ENCODE assay signal across 8 mouse cellular contexts in genomic region chr16:92823381-92823862, GRCm38 (mm10). TPM values are rescaled to one million over a fixed set of nuclear protein-coding genes. Genes with fewer than 3 reads are reported as not detected.
DNase-seq lines count a peak whose midpoint lies in the region; ATAC-seq and TF ChIP-seq lines count a peak whose summit lies in the region.

No protein-coding gene starts in this region.

- 0 out of 2 replicates have a peak, but pooled peaks cover 3% of the 10 kb centered on the region for H3K4me1 ChIP-seq in lung, embryonic 14.5 days (ENCODE audit: insufficient read depth)

- 40% methylated on average over 5 of the region's 5 CpGs for WGBS in lung, embryonic 14.5 days
- WGBS in macrophage (ENCODE audit: missing documents): 0% methylated on average over 5 of the region's 5 CpGs

- no peak overlapping the region for H3K4me3 ChIP-seq in lung, embryonic 14.5 days (ENCODE audit: low read depth, low read length)
- peak overlapping the region; percentile 71 for H3K4me3 ChIP-seq in macrophage (ENCODE audit: inconsistent target)

- H3K9ac ChIP-seq in lung, embryonic 14.5 days: no peak overlapping the region

- no peak for TF ChIP-seq CTCF in lung, embryonic 14.5 days (IDR thresholded peaks at IDR 0.05; ENCODE audit: low read depth)

- H3K79me2 ChIP-seq in macrophage (ENCODE audit: inconsistent target): peaks cover 73% of the 10 kb centered on the region

- 0 out of 2 replicates have a peak, but pooled peaks have one; percentile 18 for ATAC-seq in lung, embryonic 14.5 days (ENCODE audit: insufficient read depth)
- no peak for ATAC-seq in frontal cortex, adult (ENCODE audit: low TSS enrichment)
- ATAC-seq in megakaryocyte-erythroid progenitor cell, adult 5-6 weeks (replicated peaks; ENCODE audit: low FRiP score, low TSS enrichment, poor library complexity, severe bottlenecking): no peak

- H3K36me3 ChIP-seq in lung, embryonic 14.5 days (ENCODE audit: insufficient read depth): no peaks in the 10 kb centered on the region
- no peaks in the 10 kb centered on the region; the same call in 1 of the 2 replicates for H3K36me3 ChIP-seq in macrophage (ENCODE audit: inconsistent target)

- peak; percentile 24 for DNase-seq in adrenal gland, postnatal 10 days
- no peak for DNase-seq in adrenal gland, adult 8-10 months
- no peak for DNase-seq in lung, embryonic 14.5 days
- DNase-seq in lung, postnatal 10 days: no peak
- peak; percentile 13 for DNase-seq in cerebellum, adult 11-12 months

- no peaks in the 10 kb centered on the region for H3K9me3 ChIP-seq in lung, embryonic 14.5 days (ENCODE audit: low read depth, low read length)

- no peaks in the 10 kb centered on the region for H3K27me3 ChIP-seq in lung, embryonic 14.5 days (ENCODE audit: insufficient read depth, low read length)

- H3K27ac ChIP-seq in lung, embryonic 14.5 days (ENCODE audit: low read depth): 0 out of 2 replicates have a peak overlapping the region, but pooled peaks have one; percentile 42
- peak overlapping the region; percentile 95 for H3K27ac ChIP-seq in macrophage

- peak overlapping the region; percentile 25; the same call in 1 of the 2 replicates for H3K4me2 ChIP-seq in lung, embryonic 14.5 days

RNA-seq across cellular contexts. Expression of gene Runx1, which starts 2.5 kb away (rescaled TPM):
- 1 to 10 TPM; 4.2 to 5.8 TPM for total RNA-seq in adrenal gland, postnatal 10 days (2021)
- 1 to 10 TPM; 4.1 to 7.8 (median 5.3) TPM for total RNA-seq in adrenal gland, adult 8-10 months (2022)
- 7.7 and 10.8 TPM in 2 replicates for polyA plus RNA-seq in lung, embryonic 14.5 days (2014; fragmentation: Nextera tagmentation; extraction: Ambion mirVana)
- 100 to 1,000 TPM; 170 to 922 (median 407) TPM for total RNA-seq in macrophage (2018; cell fraction: chromatin; rRNA removed)
- 10 to 100 TPM; 29.1 to 90.3 (median 52.0) TPM for total RNA-seq in macrophage (2018; cell fraction: cytosol; rRNA removed)
- total RNA-seq in macrophage (2018; cell fraction: nucleus; rRNA removed): 100 to 1,000 TPM; 108 to 569 (median 293) TPM
- 30.4 to 35.3 TPM (median 34.7 TPM) in 3 replicates for polyA plus RNA-seq in macrophage (2018)
- total RNA-seq in megakaryocyte-erythroid progenitor cell, adult 5-6 weeks (2014; fragmentation: Nextera tagmentation): 77.2 and 84.1 TPM in 2 replicates
- total RNA-seq in megakaryocyte-erythroid progenitor cell, adult 5-6 weeks (2017): 16.4 and 29.1 TPM in 2 replicates

Comparison
In these comparisons a context has a peak if more than half of its experiments do, and no peak if none do; other contexts are left out.
1. DNase-seq: peak in adrenal gland, postnatal 10 days (single experiment) and cerebellum, adult 11-12 months (single experiment); none in adrenal gland, adult 8-10 months (single experiment), lung, embryonic 14.5 days (single experiment) and lung, postnatal 10 days (single experiment).